Mouse (Mus musculus) layer of hippocampus, adult 9-11 months (tissue): ENCODE results near the gene AL731706.1.
A peak's percentile ranks its signal among the peaks of the same experiment; 100 is the strongest.
"Not testable (repeated sequence)": the region's sequence is repeated elsewhere in the genome, so short reads cannot be mapped to it uniquely, and the experiment has no call there.

Source experiments
- DNase-seq: peaks from one replicate; pipeline ENCODE4 v3.0.0; 2022

The AL731706.1 gene

DNA sequence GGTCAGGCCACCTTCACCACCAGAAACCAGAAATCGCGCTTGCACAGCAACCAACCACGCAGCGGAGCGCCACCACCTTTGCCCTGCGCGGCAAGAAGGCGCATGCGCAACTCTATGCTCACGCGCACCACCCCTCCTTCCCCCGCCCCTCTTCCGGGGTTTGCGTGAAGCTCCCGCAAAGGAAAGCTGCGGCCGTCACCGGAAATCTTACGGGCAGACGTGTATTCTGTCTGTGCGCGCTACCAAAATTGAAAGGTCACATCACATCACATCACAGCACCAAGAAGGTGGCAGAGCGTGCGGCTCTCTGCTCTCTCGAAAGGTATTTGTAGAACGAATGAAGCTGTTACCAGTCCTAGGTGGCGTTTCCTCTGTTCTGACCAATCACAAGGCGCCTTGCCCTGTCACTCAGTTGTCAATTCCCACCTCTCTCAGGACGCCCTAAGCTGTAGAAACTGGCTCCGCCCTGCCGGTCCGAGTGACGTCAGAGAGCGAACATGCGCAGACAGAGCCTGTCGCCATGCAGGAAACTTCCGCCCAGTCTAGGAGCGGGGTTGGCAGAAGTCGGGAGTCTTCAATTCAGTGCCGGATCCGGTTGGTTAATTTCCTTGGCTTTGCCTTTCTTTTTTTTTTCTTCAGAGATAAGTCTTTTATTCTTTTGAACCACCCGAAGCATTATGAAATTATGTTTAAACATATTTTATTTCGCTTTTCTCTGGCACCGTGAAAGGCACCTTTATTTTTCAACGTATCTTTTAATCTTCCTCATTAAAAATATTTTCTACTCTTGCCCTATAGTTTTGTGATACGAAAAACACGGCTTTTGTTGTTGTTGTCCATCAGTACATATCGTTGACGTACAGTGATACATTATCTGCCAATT, at the start of gene AL731706.1, which contains the start of the genes Slx4ip and Mkks:
AL731706.1 (minus strand) TSS at position 322 of the 883 bp plus-strand sequence.
Slx4ip (plus strand) TSS at position 151 of the 883 bp plus-strand sequence.
Mkks (minus strand) TSS at position 322 of the 883 bp plus-strand sequence.
- peak; percentile 100 for DNase-seq

DNA sequence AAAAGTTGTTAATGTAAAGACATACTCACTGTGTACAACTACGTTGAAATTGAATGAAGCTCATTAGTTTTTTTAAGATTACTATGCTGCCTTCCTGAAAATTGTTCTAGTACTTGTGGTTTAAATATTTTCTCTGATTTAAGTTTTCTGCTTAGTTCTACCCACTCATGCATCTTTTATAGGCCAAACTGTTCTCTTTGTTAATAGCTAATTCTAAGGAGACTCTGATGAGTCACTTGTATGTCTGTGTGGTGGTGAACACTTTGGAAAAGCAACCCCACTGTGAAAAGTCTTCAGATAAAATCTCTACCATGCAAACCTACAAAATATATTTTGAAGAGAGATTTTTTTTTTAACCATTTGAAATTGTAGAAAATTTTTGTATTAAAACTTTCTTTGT, 47.1 kb upstream of the AL731706.1 start:
- DNase-seq = no peak

GRCm38 (mm10) chr2:136936391-136937288, 45.5 kb upstream of the AL731706.1 start:
- no peak for DNase-seq

- peak; percentile 51 for DNase-seq
Measured at GRCm38 (mm10) chr2:136921003-136921408, 29.8 kb upstream of the AL731706.1 start.

DNA sequence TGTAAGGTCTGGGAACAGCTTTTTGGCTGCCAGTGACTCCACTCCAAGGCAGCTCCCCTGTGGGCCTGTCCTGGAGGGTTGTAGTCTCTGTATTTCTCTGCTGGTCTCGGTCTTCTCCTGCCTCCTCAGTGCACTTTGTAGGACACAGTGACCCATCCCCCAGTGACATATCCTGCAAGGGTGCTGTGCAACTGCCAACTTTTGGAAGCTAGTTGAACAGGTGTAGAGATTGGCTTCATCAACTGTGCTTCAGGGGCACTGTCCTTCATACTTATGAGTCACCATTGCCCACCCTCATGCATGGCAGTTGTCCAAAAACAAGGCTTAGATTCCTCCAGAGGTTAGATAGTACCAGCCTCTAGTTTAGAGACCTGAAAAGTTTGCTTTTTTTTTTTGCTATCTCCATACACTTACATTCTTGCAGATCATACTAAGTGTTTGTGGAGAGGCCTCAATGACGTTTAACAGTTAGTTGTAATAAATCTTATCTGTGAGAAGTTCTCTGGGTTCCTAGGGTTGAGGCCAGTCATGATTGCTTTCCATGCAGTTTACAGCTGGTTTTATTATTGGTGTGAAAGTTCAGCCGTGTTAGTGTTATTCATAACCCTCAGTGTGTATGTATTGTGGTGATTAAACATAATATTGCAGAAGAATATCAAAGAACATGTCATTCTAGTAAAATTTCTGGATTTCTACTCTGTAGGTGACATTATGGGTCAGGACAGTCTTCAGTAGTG, 29.2 kb upstream of the AL731706.1 start:
- DNase-seq = no peak

GRCm38 (mm10) chr2:136919433-136919832, 28.2 kb upstream of the AL731706.1 start:
- DNase-seq = no peak

DNA sequence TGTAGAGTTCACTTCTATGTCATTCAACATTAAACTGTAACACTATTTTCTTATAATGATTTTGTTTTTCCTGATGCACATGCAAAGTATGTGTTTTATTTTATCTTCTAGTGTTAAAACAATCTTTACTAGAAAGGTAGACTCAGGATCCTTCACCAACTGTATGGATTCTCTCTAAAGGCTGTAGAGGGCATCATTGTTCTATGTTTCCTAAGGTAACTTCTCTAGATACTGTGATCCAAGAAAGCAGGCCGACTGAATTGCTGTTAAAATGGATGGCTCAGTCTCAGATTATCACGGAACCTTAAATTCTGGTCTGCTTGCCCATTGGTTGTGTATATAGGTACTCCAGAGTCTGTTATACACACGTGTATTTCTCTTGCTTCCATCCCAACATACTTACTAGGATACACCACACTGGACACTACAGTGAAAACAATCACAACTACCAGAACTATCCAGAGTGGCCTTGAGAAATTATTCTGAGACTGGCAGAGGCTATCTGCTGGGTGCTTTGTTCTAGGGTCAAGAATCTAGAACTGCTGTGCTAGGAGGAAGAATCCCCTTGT, 23.2 kb upstream of the AL731706.1 start:
- DNase-seq = no peak

- DNase-seq = no peak
Measured at GRCm38 (mm10) chr2:136913021-136913420, 21.8 kb upstream of the AL731706.1 start.

GRCm38 (mm10) chr2:136911958-136912411, 20.8 kb upstream of the AL731706.1 start:
- no peak for DNase-seq

- no peak for DNase-seq
Measured at GRCm38 (mm10) chr2:136909298-136909697, 18.1 kb upstream of the AL731706.1 start.

DNA sequence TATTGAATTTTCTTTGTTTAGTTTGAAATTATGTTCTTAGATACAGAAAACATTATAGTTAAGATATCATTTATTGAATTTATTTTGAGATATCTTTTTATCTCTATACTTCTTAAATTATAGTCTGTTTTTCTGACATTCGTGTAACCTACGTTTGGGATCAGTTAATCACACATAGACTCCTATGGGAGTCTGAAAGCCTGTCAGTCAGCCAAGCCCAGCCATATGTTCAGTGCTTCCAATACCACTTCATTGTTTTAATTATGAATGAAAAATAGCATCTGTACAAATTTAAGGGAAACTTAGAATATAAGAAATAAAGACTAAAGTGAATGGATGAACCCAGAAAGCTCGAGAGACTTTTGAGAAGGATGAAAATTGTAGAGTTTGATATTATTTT, 17.4 kb upstream of the AL731706.1 start:
- no peak for DNase-seq

DNA sequence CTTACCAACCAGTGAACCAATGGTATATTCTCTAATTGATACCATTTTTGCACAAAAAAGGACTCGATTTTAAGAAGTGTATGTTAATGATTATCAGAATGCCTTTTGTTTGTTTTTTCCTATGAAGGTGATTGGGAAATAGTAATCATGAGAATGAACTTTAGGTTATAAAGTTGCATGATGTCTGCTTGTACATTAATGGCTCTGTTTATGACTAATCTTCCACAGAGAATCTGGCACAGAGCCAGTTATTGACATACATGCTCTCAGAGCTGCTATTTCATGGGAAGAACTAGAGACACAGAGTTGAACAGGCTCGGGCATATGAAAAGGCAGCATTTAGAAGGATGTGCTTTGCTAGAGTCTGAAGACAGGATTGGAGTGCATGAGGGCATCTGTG, 4.9 kb upstream of the AL731706.1 start:
- DNase-seq = no peak

- no peak for DNase-seq
Measured at GRCm38 (mm10) chr2:136894494-136894893, 3.3 kb upstream of the AL731706.1 start.

DNA sequence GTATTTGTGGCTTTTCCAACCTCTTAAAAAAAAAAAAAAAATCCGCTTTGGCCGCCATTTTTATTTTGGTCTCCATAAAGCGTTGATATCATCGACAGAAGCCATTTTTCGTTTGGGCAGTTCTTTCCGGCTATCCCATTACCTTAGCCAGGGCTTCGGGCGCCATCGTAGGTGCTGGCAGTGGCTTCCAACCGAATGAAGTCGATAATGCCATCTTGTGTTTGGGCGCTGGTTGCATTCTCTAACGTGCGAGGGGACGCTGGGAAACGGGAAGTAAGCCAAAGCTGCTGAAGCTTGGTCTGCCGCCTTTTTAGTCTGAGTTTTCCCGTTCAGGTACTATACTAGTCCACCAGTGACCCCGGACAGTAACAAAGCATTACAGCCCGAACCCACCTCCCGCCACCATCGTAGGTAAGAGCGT, 772 bp upstream of the AL731706.1 start:
- peak; percentile 99 for DNase-seq

DNA sequence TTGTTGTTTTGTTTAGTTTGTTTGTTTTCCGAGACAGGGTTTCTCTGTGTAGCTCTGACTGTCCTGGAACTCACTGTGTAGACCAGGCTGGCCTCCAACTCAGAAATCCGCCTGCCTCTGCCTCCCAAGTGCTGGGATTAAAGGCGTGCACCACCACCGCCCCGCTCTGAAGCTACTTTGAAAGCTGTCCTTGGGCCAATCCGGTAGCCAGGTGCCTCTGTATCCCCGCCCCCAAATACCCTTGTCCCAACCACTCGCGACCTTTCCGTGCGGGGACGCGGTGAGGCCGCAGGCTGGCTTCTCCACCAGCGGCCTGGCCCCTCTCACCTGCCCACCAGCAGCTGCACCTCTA, 497 bp downstream of the AL731706.1 start:
- DNase-seq = not testable (repeated sequence)

DNA sequence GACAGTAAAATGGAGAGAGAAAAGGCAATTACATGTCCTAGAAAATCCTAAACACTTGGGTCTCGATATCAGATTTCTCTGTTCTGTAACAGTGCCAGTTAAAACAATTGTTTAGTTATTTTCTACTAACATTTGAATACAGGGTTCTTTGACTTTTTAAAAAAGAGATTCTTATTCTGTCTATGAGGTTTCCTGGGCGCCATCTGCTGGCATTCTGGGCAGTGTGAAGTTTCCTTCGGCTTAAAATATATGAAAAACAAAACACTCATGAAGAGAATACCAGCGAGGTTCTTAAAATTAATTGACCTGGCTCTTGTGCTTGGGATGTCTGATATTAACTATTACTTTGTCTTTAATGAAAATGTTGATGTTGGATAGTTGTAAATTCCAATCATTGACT, 4.3 kb downstream of the AL731706.1 start:
- no peak for DNase-seq

DNA sequence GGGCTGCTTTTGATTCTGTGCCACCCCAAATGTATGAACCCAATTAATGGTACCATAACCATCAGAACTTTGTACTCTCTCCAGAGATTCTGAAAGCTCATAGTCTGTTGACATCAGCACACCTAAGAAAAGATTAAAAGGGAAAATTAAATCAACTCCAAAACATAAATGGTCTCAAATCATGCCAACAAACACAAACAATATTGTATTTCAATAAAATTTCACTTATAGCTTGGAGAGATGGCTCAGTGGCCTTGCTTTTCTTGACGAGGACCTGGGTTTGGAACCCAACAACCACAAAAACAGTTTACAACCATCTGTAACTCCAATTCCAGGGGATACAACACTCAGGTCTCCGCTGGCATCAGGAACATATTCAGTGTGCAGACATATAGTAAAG, 5.6 kb downstream of the AL731706.1 start, which contains the start of gene AL731706.2:
AL731706.2 (minus strand) TSS at position 101 of the 400 bp plus-strand sequence.
- no peak for DNase-seq

DNA sequence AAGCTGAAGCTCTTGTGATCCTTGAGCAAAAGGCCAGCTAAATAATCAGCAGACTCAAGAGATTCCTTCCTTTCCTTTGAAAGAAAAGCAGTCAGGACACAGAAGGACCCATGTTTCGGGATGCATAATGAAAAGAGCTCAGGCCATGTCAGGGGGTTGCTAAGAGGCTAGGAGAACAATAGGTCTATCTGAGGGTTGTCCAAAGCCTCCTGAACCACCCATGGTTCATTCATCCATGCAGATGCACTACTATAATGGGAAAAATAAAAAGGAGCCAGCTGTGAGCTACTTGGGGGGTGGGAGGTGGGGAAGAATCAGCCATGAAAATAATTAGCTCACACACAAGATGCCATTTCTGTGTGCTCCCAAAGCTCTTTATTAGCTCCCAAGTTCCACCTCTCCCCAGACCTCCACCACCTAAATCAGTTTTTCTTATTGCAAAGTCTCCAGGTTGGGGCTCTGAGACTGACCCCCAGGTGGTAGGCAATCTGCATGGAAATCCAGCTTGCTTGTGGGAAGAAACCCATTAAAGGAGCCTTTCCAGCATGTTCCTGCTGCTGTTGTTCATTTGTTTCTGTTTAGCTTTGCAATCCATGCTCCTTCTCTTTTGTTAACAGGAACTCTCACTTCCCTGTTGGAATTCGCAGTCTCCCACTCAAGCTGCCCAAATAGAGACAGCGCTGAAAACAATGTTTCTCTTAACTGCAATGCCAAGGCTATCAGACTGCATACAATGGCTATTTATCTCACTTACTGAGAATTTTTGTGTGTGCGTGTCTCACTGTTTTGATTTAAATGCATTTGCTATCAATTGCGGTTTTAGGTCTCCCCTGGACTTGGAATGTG, 36.4 kb downstream of the AL731706.1 start:
- DNase-seq = no peak

GRCm38 (mm10) chr2:136850366-136850765, 40.8 kb downstream of the AL731706.1 start:
- no peak for DNase-seq

GRCm38 (mm10) chr2:136837994-136838393, 53.2 kb downstream of the AL731706.1 start:
- no peak for DNase-seq

GRCm38 (mm10) chr2:136835882-136836281, 55.3 kb downstream of the AL731706.1 start:
- DNase-seq = no peak
